Mouse (Mus musculus): ENCODE results near the gene Lrrc26. TPM values are rescaled to one million over a fixed set of nuclear protein-coding genes. Genes with fewer than 3 reads are reported as not detected.

The Lrrc26 gene
- polyA plus RNA-seq, 1 experiment from 2014 or later, result 34.9 TPM

GRCm38 (mm10) chr2:25288734-25289345 is 875 bp upstream of the Lrrc26 start:
- no peak for TF ChIP-seq EP300 (optimal IDR thresholded peaks at IDR 0.05)
- TF ChIP-seq CTCF (IDR thresholded peaks at IDR 0.05; ENCODE audit: low read depth), result no peak
- peaks cover 8% of the 10 kb centered on the region; the same call in 1 of the 2 replicates for H3K4me1 ChIP-seq (replicated peaks; ENCODE audit: control insufficient read depth, insufficient read depth)
- ATAC-seq (ENCODE audit: low FRiP score, low TSS enrichment), result no peak
- DNase-seq (ENCODE audit: low spot score), result peak; percentile 52
- H3K27me3 ChIP-seq (ENCODE audit: control insufficient read depth, insufficient read depth, low read length), result peaks cover 8% of the 10 kb centered on the region; the same call in 1 of the 2 replicates
- no peak overlapping the region for H3K4me3 ChIP-seq (ENCODE audit: low read depth, low read length)
- H3K4me2 ChIP-seq (replicated peaks; ENCODE audit: low read depth), result no peak overlapping the region
- peaks cover 9% of the 10 kb centered on the region for H3K36me3 ChIP-seq (ENCODE audit: control insufficient read depth, insufficient read depth, low read length)
- peak overlapping the region; percentile 94 for H3K27ac ChIP-seq (replicated peaks)
- WGBS, result 68% methylated on average over 7 of the region's 7 CpGs
- no peaks in the 10 kb centered on the region for H3K9me3 ChIP-seq (ENCODE audit: control insufficient read depth, low read length)
- H3K9ac ChIP-seq (ENCODE audit: low read length), result no peak overlapping the region

GRCm38 (mm10) chr2:25290101-25290815 is 543 bp downstream of the Lrrc26 start:
- H3K4me3 ChIP-seq (ENCODE audit: low read depth, low read length), result peak overlapping the region; percentile 38
- WGBS, result 1% methylated on average over 54 of the region's 54 CpGs
- DNase-seq (ENCODE audit: low spot score) (peak; percentile 45), ATAC-seq (ENCODE audit: low FRiP score, low TSS enrichment) (no peak)
- H3K4me2 ChIP-seq (replicated peaks; ENCODE audit: low read depth), result peak overlapping the region; percentile 70
- H3K27me3 ChIP-seq (ENCODE audit: control insufficient read depth, insufficient read depth, low read length), result peaks cover 8% of the 10 kb centered on the region; the same call in 1 of the 2 replicates
- no peaks in the 10 kb centered on the region for H3K36me3 ChIP-seq (ENCODE audit: control insufficient read depth, insufficient read depth, low read length)
- peak overlapping the region; percentile 23 for H3K9ac ChIP-seq (ENCODE audit: low read length)
- H3K9me3 ChIP-seq (ENCODE audit: control insufficient read depth, low read length), result no peaks in the 10 kb centered on the region
- TF ChIP-seq EP300 (optimal IDR thresholded peaks at IDR 0.05) (no peak), CTCF (IDR thresholded peaks at IDR 0.05; ENCODE audit: low read depth) (no peak)
- peak overlapping the region; percentile 81 for H3K27ac ChIP-seq (replicated peaks)
- peaks cover 8% of the 10 kb centered on the region; the same call in 1 of the 2 replicates for H3K4me1 ChIP-seq (replicated peaks; ENCODE audit: control insufficient read depth, insufficient read depth)

- Histone ChIP-seq H3K27ac (replicated peaks) (peak overlapping the region; percentile 13; the same call in 1 of the 2 replicates), H3K9me3 (ENCODE audit: control insufficient read depth, low read length) (no peaks in the 10 kb centered on the region), H3K4me1 (replicated peaks; ENCODE audit: control insufficient read depth, insufficient read depth) (peaks cover 8% of the 10 kb centered on the region; the same call in 1 of the 2 replicates), H3K9ac (ENCODE audit: low read length) (peak overlapping the region; percentile 23; the same call in 1 of the 2 replicates), H3K4me2 (replicated peaks; ENCODE audit: low read depth) (peak overlapping the region; percentile 70), H3K4me3 (ENCODE audit: low read depth, low read length) (peak overlapping the region; percentile 38), H3K36me3 (ENCODE audit: control insufficient read depth, insufficient read depth, low read length) (no peaks in the 10 kb centered on the region), H3K27me3 (ENCODE audit: control insufficient read depth, insufficient read depth, low read length) (peaks cover 8% of the 10 kb centered on the region; the same call in 1 of the 2 replicates)
- no peak for TF ChIP-seq EP300 (optimal IDR thresholded peaks at IDR 0.05)
- no peak for TF ChIP-seq CTCF (IDR thresholded peaks at IDR 0.05; ENCODE audit: low read depth)
- DNase-seq (ENCODE audit: low spot score) (peak; percentile 35), ATAC-seq (ENCODE audit: low FRiP score, low TSS enrichment) (no peak)
- 3% methylated on average over 18 of the region's 18 CpGs for WGBS
These were observed 1.1 kb downstream of the Lrrc26 start for GRCm38 (mm10) chr2:25290816-25291130.

- peaks cover 8% of the 10 kb centered on the region; the same call in 1 of the 2 replicates for H3K4me1 ChIP-seq (replicated peaks; ENCODE audit: control insufficient read depth, insufficient read depth)
- peak overlapping the region; percentile 30; the same call in 1 of the 2 replicates for H3K27ac ChIP-seq (replicated peaks)
- peaks cover 8% of the 10 kb centered on the region; the same call in 1 of the 2 replicates for H3K27me3 ChIP-seq (ENCODE audit: control insufficient read depth, insufficient read depth, low read length)
- no peaks in the 10 kb centered on the region for H3K9me3 ChIP-seq (ENCODE audit: control insufficient read depth, low read length)
- TF ChIP-seq EP300 (optimal IDR thresholded peaks at IDR 0.05) (no peak), CTCF (IDR thresholded peaks at IDR 0.05; ENCODE audit: low read depth) (peak; percentile 27; the same call in 1 of the 2 replicates)
- H3K4me2 ChIP-seq (replicated peaks; ENCODE audit: low read depth), result peak overlapping the region; percentile 70
- ATAC-seq (ENCODE audit: low FRiP score, low TSS enrichment), result no peak
- H3K9ac ChIP-seq (ENCODE audit: low read length), result peak overlapping the region; percentile 23
- peak; percentile 48 for DNase-seq (ENCODE audit: low spot score)
- 8% methylated on average over 31 of the region's 32 CpGs for WGBS
- peak overlapping the region; percentile 38 for H3K4me3 ChIP-seq (ENCODE audit: low read depth, low read length)
- H3K36me3 ChIP-seq (ENCODE audit: control insufficient read depth, insufficient read depth, low read length), result no peaks in the 10 kb centered on the region
These were observed 1.7 kb downstream of the Lrrc26 start for GRCm38 (mm10) chr2:25291184-25292053.

- peaks cover 8% of the 10 kb centered on the region; the same call in 1 of the 2 replicates for H3K27me3 ChIP-seq (ENCODE audit: control insufficient read depth, insufficient read depth, low read length)
These were observed 2.4 kb downstream of the Lrrc26 start for GRCm38 (mm10) chr2:25292054-25292544.

More at GRCm38 (mm10) chr2:25292054-25292544, 2.4 kb downstream of the Lrrc26 start:
- Histone ChIP-seq H3K9me3 (ENCODE audit: control insufficient read depth, low read length) (no peaks in the 10 kb centered on the region), H3K36me3 (ENCODE audit: control insufficient read depth, insufficient read depth, low read length) (no peaks in the 10 kb centered on the region), H3K4me2 (replicated peaks; ENCODE audit: low read depth) (peak overlapping the region; percentile 70), H3K27ac (replicated peaks) (no peak overlapping the region), H3K4me3 (ENCODE audit: low read depth, low read length) (peak overlapping the region; percentile 38), H3K4me1 (replicated peaks; ENCODE audit: control insufficient read depth, insufficient read depth) (peaks cover 8% of the 10 kb centered on the region; the same call in 1 of the 2 replicates), H3K9ac (ENCODE audit: low read length) (peak overlapping the region; percentile 23)
- WGBS, result 4% methylated on average over 41 of the region's 43 CpGs
- ATAC-seq (ENCODE audit: low FRiP score, low TSS enrichment) (no peak; the same call in 1 of the 2 replicates), DNase-seq (ENCODE audit: low spot score) (peak; percentile 66)
- TF ChIP-seq CTCF (IDR thresholded peaks at IDR 0.05; ENCODE audit: low read depth), result no peak
- no peak for TF ChIP-seq EP300 (optimal IDR thresholded peaks at IDR 0.05)
